Mouse (Mus musculus) stomach, embryonic 14.5 days (tissue): ENCODE measurements around the gene Tspan32. TPM values are rescaled to one million over a fixed set of nuclear protein-coding genes. Genes with fewer than 3 reads are reported as not detected.

Experiments used
- ATAC-seq: fragments of 200-750 bp; cut with Nextera tagmentation; 2 replicates; pipeline ENCODE4 v1.8.0; 2017; ENCODE audit warnings: low read depth, moderate TSS enrichment; ENCODE audit not compliant: insufficient number of reproducible peaks, insufficient read depth, low FRiP score
- H3K27ac ChIP-seq: fragments of 300-500 bp; sonication (generic); 2 replicates; pipeline ENCODE4 v1.5.1; 2014; ENCODE audit warnings: mild to moderate bottlenecking, low read length, moderate library complexity, mixed read lengths
- H3K27me3 ChIP-seq: fragments of 300-500 bp; sonication (generic); 2 replicates; pipeline ENCODE4 v1.6.1; 2014; ENCODE audit warnings: low read length, control low read depth, mixed read lengths; ENCODE audit not compliant: control insufficient read depth, insufficient read depth
- H3K36me3 ChIP-seq: fragments of 300-500 bp; sonication (generic); 2 replicates; pipeline ENCODE4 v1.6.1; 2014; ENCODE audit warnings: mild to moderate bottlenecking, control low read depth, low read length, moderate library complexity, mixed read lengths; ENCODE audit not compliant: control insufficient read depth, insufficient read depth
- H3K4me1 ChIP-seq: fragments of 300-500 bp; sonication (generic); 2 replicates; pipeline ENCODE4 v1.6.1; 2014; ENCODE audit warnings: low read length, control low read depth, mixed read lengths; ENCODE audit not compliant: control insufficient read depth, insufficient read depth
- H3K4me2 ChIP-seq: fragments of 300-500 bp; sonication (generic); replicated peaks from 2 replicates; pipeline ENCODE4 v1.6.1; 2014; ENCODE audit warnings: low read depth, low read length, control low read depth
- H3K4me3 ChIP-seq: fragments of 300-500 bp; sonication (generic); 2 replicates; pipeline ENCODE4 v1.5.1; 2014; ENCODE audit warnings: low read depth, low read length, control low read depth
- H3K9ac ChIP-seq: fragments of 300-500 bp; sonication (generic); replicated peaks from 2 replicates; pipeline ENCODE4 v1.6.1; 2014; ENCODE audit warnings: low read depth, mild to moderate bottlenecking, control low read depth, low read length, moderate library complexity, mixed read lengths
- H3K9me3 ChIP-seq: fragments of 300-500 bp; sonication (generic); 2 replicates; pipeline ENCODE4 v1.6.1; 2016; ENCODE audit warnings: low read depth, low read length, control low read depth; ENCODE audit not compliant: control insufficient read depth
- WGBS: fragments of 180-500 bp; shearing (Covaris S2); extraction: QIAGEN DNeasy Blood & Tissue Kit; methylation state at CpG from one replicate; pipeline ENCODE4 v1.1.7; 2014; 5-methylcytosine and 5-hydroxymethylcytosine counted together
- polyA plus RNA-seq: library from polyadenylated mRNA; unstranded; fragments of >200 nt; fragmentation: Nextera tagmentation; extraction: Ambion mirVana; gene quantifications from 2 replicates; pipeline ENCODE4 v1.2.1, GENCODE M21; 2014

The Tspan32 gene
- polyA plus RNA-seq, 1 experiment from 2014 or later = 1.6 TPM

DNA sequence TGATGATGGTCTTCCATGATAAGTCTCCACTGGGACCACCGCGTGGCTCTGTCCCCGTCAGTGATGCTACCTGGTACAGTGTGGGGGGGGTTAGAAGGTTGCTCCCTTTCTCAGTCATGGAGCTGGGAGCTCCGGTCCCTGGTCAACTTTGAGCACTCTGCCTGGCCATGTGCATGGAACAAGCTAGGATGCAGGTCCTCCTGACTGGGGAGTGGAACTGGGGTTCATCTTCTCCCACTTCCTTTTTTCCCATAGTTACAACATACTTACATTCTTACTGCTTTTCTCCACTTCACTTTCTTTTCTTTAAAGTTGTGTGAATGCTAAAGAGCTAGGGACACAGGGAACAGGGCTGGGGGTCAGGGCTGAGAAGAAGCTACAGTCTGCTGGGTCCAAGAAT lies 19.7 kb upstream of the Tspan32 start:
- 91% methylated on average over 4 of the region's 4 CpGs for WGBS
- H3K4me3 ChIP-seq = no peak overlapping the region

GRCm38 (mm10) chr7:142987718-142988117 lies 17.1 kb upstream of the Tspan32 start:
- Histone ChIP-seq H3K9ac (no peak overlapping the region), H3K27ac (no peak overlapping the region), H3K27me3 (no peaks in the 10 kb centered on the region), H3K9me3 (no peaks in the 10 kb centered on the region), H3K4me3 (no peak overlapping the region), H3K4me1 (no peaks in the 10 kb centered on the region), H3K4me2 (no peak overlapping the region), H3K36me3 (no peaks in the 10 kb centered on the region)
- no peak for ATAC-seq
- WGBS = 70% methylated on average over 3 of the region's 3 CpGs

More for the DNA sequence above, 19.7 kb upstream of the Tspan32 start:
- Histone ChIP-seq H3K4me1 (no peaks in the 10 kb centered on the region), H3K4me2 (no peak overlapping the region), H3K27me3 (no peaks in the 10 kb centered on the region), H3K9ac (no peak overlapping the region), H3K27ac (no peak overlapping the region), H3K36me3 (no peaks in the 10 kb centered on the region), H3K9me3 (no peaks in the 10 kb centered on the region)
- no peak for ATAC-seq

DNA sequence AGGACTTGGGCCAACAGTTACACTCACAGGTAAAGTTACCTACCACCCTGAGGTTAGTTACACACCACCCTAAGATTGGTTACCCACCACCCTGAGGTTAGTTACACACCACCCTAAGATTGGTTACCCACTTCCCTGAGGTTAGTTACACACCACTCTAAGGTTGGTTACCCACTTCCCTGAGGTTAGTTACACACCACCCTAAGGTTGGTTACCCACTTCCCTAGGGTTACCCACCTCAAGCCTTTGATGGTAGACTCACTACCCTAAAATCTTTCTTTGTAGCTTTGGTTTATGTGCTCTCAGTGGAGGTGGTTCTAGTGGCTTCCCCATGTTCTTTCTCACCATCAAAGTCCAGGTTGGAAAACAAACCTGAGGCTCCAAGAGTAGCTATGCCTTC lies 9.8 kb upstream of the Tspan32 start:
- ATAC-seq = no peak
- Histone ChIP-seq H3K4me3 (no peak overlapping the region), H3K36me3 (no peaks in the 10 kb centered on the region), H3K9ac (no peak overlapping the region), H3K27ac (no peak overlapping the region), H3K4me2 (no peak overlapping the region), H3K27me3 (no peaks in the 10 kb centered on the region), H3K9me3 (no peaks in the 10 kb centered on the region), H3K4me1 (no peaks in the 10 kb centered on the region; the same call in 1 of the 2 replicates)

DNA sequence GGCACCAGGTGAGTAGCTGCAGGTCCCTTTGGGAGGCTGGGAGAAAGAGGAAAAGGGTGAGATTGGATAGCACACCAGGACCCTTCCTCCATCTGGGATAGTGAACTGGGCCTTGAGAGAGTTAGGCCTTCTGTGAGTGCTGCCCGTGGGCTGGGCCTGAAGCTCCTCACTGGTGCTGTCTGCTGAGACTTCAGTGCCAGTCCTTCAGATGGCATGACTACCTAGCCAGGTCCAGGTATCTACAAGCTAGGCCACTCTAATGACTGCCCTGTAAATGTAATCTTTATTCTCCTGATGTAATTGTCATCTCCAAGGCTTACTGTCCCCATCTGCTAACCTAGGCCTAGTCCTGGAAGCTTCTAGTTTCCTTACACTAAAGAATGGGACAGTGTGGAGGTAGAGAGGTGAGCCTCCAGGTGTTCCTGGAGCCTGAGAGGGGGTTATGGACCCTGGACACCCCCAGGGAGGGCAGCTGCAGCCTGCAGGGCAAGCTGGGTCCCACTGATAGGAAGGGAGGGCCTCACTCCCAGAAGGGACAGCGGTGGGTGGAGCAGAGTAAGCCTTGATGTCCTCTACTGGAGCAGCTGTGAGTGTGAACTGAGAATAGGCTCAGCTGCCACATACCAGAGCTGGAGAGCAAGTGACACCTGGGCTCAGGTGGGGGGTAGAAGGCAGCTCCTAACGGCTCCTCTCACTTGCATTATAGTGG lies 9.1 kb upstream of the Tspan32 start:
- no peak overlapping the region for H3K27ac ChIP-seq
- H3K36me3 ChIP-seq = no peaks in the 10 kb centered on the region
- no peak overlapping the region for H3K4me3 ChIP-seq
- no peaks in the 10 kb centered on the region for H3K9me3 ChIP-seq
- no peak overlapping the region for H3K9ac ChIP-seq
- no peak overlapping the region for H3K4me2 ChIP-seq
- ATAC-seq = peak; percentile 69; the same call in 1 of the 2 replicates
- WGBS = 64% methylated on average over 3 of the region's 3 CpGs
- H3K27me3 ChIP-seq = no peaks in the 10 kb centered on the region
- H3K4me1 ChIP-seq = no peaks in the 10 kb centered on the region; the same call in 1 of the 2 replicates

GRCm38 (mm10) chr7:142996998-142997397 lies 7.8 kb upstream of the Tspan32 start:
- no peak overlapping the region for H3K27ac ChIP-seq
- 68% methylated on average over 2 of the region's 2 CpGs for WGBS
- H3K4me2 ChIP-seq = no peak overlapping the region
- no peak for ATAC-seq
- no peak overlapping the region for H3K4me3 ChIP-seq
- no peaks in the 10 kb centered on the region for H3K9me3 ChIP-seq
- H3K27me3 ChIP-seq = no peaks in the 10 kb centered on the region
- H3K9ac ChIP-seq = no peak overlapping the region
- no peaks in the 10 kb centered on the region for H3K36me3 ChIP-seq
- H3K4me1 ChIP-seq = no peaks in the 10 kb centered on the region; the same call in 1 of the 2 replicates

DNA sequence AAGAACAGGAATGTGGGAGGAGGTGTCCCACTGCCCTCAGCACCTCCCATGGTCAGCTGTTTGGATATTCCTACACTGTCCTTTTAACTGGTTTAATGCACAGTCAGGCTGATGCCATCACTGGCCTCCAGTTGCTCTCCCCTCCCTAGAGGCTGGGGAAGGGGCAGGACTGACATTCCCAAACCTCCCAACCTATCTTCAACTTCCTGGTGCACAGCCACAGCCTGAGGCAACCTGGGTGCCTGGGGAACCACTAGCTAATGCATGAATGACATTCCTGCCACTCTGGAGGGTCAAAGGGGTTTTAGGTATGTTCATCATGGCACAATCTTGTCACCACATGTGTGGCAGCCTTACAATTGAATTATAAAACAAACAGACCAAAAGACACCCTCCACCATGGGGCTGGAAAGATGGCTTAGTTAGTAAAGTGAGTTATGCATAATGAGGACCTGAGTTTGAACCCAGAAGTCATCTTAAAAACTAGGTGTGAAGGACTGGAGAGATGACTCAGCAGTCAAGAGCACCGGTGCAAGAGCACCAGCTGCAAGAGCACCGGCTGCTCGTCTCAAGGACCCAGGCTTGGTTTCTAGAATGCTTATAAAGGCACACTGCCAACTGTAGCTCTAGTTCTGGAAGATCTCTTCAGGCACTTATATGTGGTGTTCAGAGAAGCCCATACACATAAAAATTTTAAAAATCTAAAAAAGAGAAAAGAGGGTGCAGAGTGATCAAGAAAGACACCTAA lies 7.3 kb upstream of the Tspan32 start:
- H3K27me3 ChIP-seq = no peaks in the 10 kb centered on the region
- H3K9ac ChIP-seq = no peak overlapping the region
- no peak for ATAC-seq
- no peak overlapping the region for H3K4me2 ChIP-seq
- no peaks in the 10 kb centered on the region for H3K9me3 ChIP-seq
- WGBS = 42% methylated on average over 3 of the region's 3 CpGs
- no peaks in the 10 kb centered on the region for H3K36me3 ChIP-seq
- H3K27ac ChIP-seq = no peak overlapping the region
- H3K4me1 ChIP-seq = no peaks in the 10 kb centered on the region; the same call in 1 of the 2 replicates
- H3K4me3 ChIP-seq = no peak overlapping the region

DNA sequence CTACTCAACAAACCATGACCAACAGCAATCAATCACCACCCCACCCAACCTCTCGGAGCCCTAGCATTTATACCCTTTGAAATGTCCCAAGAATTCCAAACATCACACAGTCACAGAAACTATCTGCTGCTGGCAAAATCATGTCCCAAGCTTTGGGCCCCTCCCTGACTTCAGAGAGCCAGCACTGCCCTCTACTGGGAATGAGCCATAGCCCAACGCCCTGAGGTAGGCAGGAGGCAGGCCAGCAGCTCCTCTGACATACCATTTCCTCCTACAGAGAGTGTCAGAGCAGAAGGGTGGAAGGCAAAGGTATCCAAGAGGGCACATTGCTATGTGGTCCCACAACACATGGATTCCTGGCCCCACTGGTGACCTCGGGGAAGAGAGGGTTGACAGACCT lies 2.2 kb upstream of the Tspan32 start:
- Histone ChIP-seq H3K27me3 (no peaks in the 10 kb centered on the region), H3K4me1 (peaks cover 1% of the 10 kb centered on the region; the same call in 1 of the 2 replicates), H3K4me3 (no peak overlapping the region), H3K9ac (no peak overlapping the region), H3K9me3 (no peaks in the 10 kb centered on the region), H3K36me3 (no peaks in the 10 kb centered on the region), H3K4me2 (no peak overlapping the region), H3K27ac (no peak overlapping the region)
- ATAC-seq = no peak
- 25% methylated on average over 3 of the region's 3 CpGs for WGBS

GRCm38 (mm10) chr7:143005344-143006096 lies 674 bp downstream of the Tspan32 start:
- no peak overlapping the region for H3K27ac ChIP-seq
- no peaks in the 10 kb centered on the region for H3K9me3 ChIP-seq
- no peak overlapping the region for H3K4me3 ChIP-seq
- 92% methylated on average over 6 of the region's 6 CpGs for WGBS
- ATAC-seq = peak; percentile 16; the same call in 1 of the 2 replicates
- H3K27me3 ChIP-seq = no peaks in the 10 kb centered on the region
- peaks cover 20% of the 10 kb centered on the region for H3K4me1 ChIP-seq
- no peaks in the 10 kb centered on the region for H3K36me3 ChIP-seq
- no peak overlapping the region for H3K9ac ChIP-seq
- H3K4me2 ChIP-seq = no peak overlapping the region
